Mouse (Mus musculus): ENCODE data around the gene Dpm3. TPM values are rescaled to one million over a fixed set of nuclear protein-coding genes. Genes with fewer than 3 reads are reported as not detected.

Dpm3 gene
- polyA plus RNA-seq, 1 experiment: 222 TPM

DNA sequence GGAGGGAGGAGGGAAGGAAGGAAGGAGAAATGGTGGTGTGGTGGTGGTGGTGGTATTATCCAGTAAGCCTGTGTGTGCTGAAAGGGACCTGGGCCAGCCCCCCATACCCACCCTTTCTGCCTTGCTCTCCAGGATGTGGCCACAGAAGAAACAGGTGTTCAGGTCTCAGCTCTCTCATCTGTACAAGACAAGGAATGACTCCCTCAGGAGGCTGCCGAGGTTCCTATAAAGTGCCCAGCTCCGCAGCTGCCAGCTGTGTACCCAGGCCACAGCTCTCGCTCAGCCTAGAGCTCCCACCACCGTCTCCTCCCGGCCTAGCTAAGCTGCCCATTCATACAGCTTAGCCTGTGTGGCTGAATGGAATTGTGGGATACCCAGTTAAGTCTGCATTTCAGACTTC lies 33.1 kb downstream of the Dpm3 start:
- Histone ChIP-seq H3K27me3 (ENCODE audit: control insufficient read depth, insufficient read depth, insufficient read length) (peaks cover 3% of the 10 kb centered on the region), H3K79me2 (ENCODE audit: control insufficient read depth, insufficient read depth) (no peaks in the 10 kb centered on the region), H3K36me3 (ENCODE audit: control insufficient read depth, insufficient read depth) (no peaks in the 10 kb centered on the region), H3K4me3 (no peak overlapping the region), H3ac (ENCODE audit: control insufficient read depth, insufficient read length) (no peak overlapping the region), H3K4me2 (ENCODE audit: low read depth) (no peak overlapping the region)
- no peak for TF ChIP-seq E2F4 (IDR thresholded peaks at IDR 0.05; ENCODE audit: insufficient read depth)
- no peak for TF ChIP-seq POLR2A (IDR thresholded peaks at IDR 0.05; ENCODE audit: insufficient read length, low read depth)
- TF ChIP-seq MYOD1 (IDR thresholded peaks at IDR 0.05; ENCODE audit: control insufficient read depth in 1 of 3, insufficient read length in 2 of 3, low read depth in 2 of 3): peak in 1 of 3 experiments; percentile 17

- TF ChIP-seq POLR2AphosphoS2 (IDR thresholded peaks at IDR 0.05; ENCODE audit: insufficient read length, low read depth) (no peak), TCF3 (IDR thresholded peaks at IDR 0.05; ENCODE audit: insufficient read length, low read depth) (no peak), MYOD1 (IDR thresholded peaks at IDR 0.05; ENCODE audit: control insufficient read depth in 1 of 3, insufficient read length in 2 of 3, low read depth in 2 of 3) (no peak), E2F4 (IDR thresholded peaks at IDR 0.05; ENCODE audit: insufficient read depth) (no peak), CEBPB (IDR thresholded peaks at IDR 0.05; ENCODE audit: insufficient read depth, poor library complexity, severe bottlenecking) (no peak), USF1 (IDR thresholded peaks at IDR 0.05; ENCODE audit: low read depth) (no peak), TCF12 (IDR thresholded peaks at IDR 0.05; ENCODE audit: insufficient read depth, poor library complexity, severe bottlenecking) (no peak), POLR2A (IDR thresholded peaks at IDR 0.05; ENCODE audit: insufficient read length, low read depth) (no peak), MYOG (IDR thresholded peaks at IDR 0.05; ENCODE audit: control insufficient read depth in 1 of 3, insufficient read depth in 1 of 3, insufficient read length in 2 of 3, low read depth in 2 of 3) (no peak), MAX (IDR thresholded peaks at IDR 0.05; ENCODE audit: low read depth) (no peak), REST (IDR thresholded peaks at IDR 0.05; ENCODE audit: insufficient read depth, insufficient read length) (no peak)
- H3K36me3 ChIP-seq (ENCODE audit: control insufficient read depth, insufficient read depth): no peaks in the 10 kb centered on the region
These were observed 34.2 kb downstream of the Dpm3 start for GRCm38 (mm10) chr3:89293247-89293918.

GRCm38 (mm10) chr3:89294195-89294594 lies 35.0 kb downstream of the Dpm3 start:
- Histone ChIP-seq H3ac (ENCODE audit: control insufficient read depth, insufficient read length) (no peak overlapping the region), H3K4me2 (ENCODE audit: low read depth) (no peak overlapping the region), H3K36me3 (ENCODE audit: control insufficient read depth, insufficient read depth) (no peaks in the 10 kb centered on the region), H3K27me3 (ENCODE audit: control insufficient read depth, insufficient read depth, insufficient read length) (no peaks in the 10 kb centered on the region), H3K79me2 (ENCODE audit: control insufficient read depth, insufficient read depth) (no peaks in the 10 kb centered on the region), H3K4me3 (no peak overlapping the region)
- TF ChIP-seq REST (IDR thresholded peaks at IDR 0.05; ENCODE audit: insufficient read depth, insufficient read length) (no peak), USF1 (IDR thresholded peaks at IDR 0.05; ENCODE audit: low read depth) (no peak), MAX (IDR thresholded peaks at IDR 0.05; ENCODE audit: low read depth) (no peak), TCF12 (IDR thresholded peaks at IDR 0.05; ENCODE audit: insufficient read depth, poor library complexity, severe bottlenecking) (no peak), MYOG (IDR thresholded peaks at IDR 0.05; ENCODE audit: control insufficient read depth in 1 of 3, insufficient read depth in 1 of 3, insufficient read length in 2 of 3, low read depth in 2 of 3) (no peak), CEBPB (IDR thresholded peaks at IDR 0.05; ENCODE audit: insufficient read depth, poor library complexity, severe bottlenecking) (no peak), E2F4 (IDR thresholded peaks at IDR 0.05; ENCODE audit: insufficient read depth) (no peak), SRF (IDR thresholded peaks at IDR 0.05; ENCODE audit: control insufficient read depth, insufficient read length, low read depth) (no peak)

More at GRCm38 (mm10) chr3:89293247-89293918, 34.2 kb downstream of the Dpm3 start:
- Histone ChIP-seq H3K27me3 (ENCODE audit: control insufficient read depth, insufficient read depth, insufficient read length) (no peaks in the 10 kb centered on the region), H3K4me3 (no peak overlapping the region), H3K4me2 (ENCODE audit: low read depth) (no peak overlapping the region), H3ac (ENCODE audit: control insufficient read depth, insufficient read length) (no peak overlapping the region), H3K79me2 (ENCODE audit: control insufficient read depth, insufficient read depth) (no peaks in the 10 kb centered on the region)

GRCm38 (mm10) chr3:89295685-89296230 lies 36.6 kb downstream of the Dpm3 start:
- Histone ChIP-seq H3K79me2 (ENCODE audit: control insufficient read depth, insufficient read depth) (no peaks in the 10 kb centered on the region), H3K36me3 (ENCODE audit: control insufficient read depth, insufficient read depth) (no peaks in the 10 kb centered on the region), H3K27me3 (ENCODE audit: control insufficient read depth, insufficient read depth, insufficient read length) (no peaks in the 10 kb centered on the region), H3ac (ENCODE audit: control insufficient read depth, insufficient read length) (no peak overlapping the region), H3K4me3 (no peak overlapping the region), H3K4me2 (ENCODE audit: low read depth) (no peak overlapping the region)
- no peak for TF ChIP-seq POLR2AphosphoS2 (IDR thresholded peaks at IDR 0.05; ENCODE audit: insufficient read length, low read depth)
- no peak for TF ChIP-seq MYOG (IDR thresholded peaks at IDR 0.05; ENCODE audit: control insufficient read depth in 1 of 3, insufficient read depth in 1 of 3, insufficient read length in 2 of 3, low read depth in 2 of 3)
- TF ChIP-seq USF1 (IDR thresholded peaks at IDR 0.05; ENCODE audit: low read depth): no peak
- no peak for TF ChIP-seq REST (IDR thresholded peaks at IDR 0.05; ENCODE audit: insufficient read depth, insufficient read length)
- TF ChIP-seq TCF3 (IDR thresholded peaks at IDR 0.05; ENCODE audit: insufficient read length, low read depth): no peak
- no peak for TF ChIP-seq CEBPB (IDR thresholded peaks at IDR 0.05; ENCODE audit: insufficient read depth, poor library complexity, severe bottlenecking)
- no peak for TF ChIP-seq POLR2A (IDR thresholded peaks at IDR 0.05; ENCODE audit: insufficient read length, low read depth)
- TF ChIP-seq E2F4 (IDR thresholded peaks at IDR 0.05; ENCODE audit: insufficient read depth): no peak
- no peak for TF ChIP-seq TCF12 (IDR thresholded peaks at IDR 0.05; ENCODE audit: insufficient read depth, poor library complexity, severe bottlenecking)
- no peak for TF ChIP-seq SRF (IDR thresholded peaks at IDR 0.05; ENCODE audit: control insufficient read depth, insufficient read length, low read depth)
- TF ChIP-seq MYOD1 (IDR thresholded peaks at IDR 0.05; ENCODE audit: control insufficient read depth in 1 of 3, insufficient read length in 2 of 3, low read depth in 2 of 3): no peak
- no peak for TF ChIP-seq MAX (IDR thresholded peaks at IDR 0.05; ENCODE audit: low read depth)
